Mouse (Mus musculus): Measurements from ENCODE around the gene Pdcd1.
"Not testable (repeated sequence)": the region's sequence is repeated elsewhere in the genome, so short reads cannot be mapped to it uniquely, and the experiment has no call there.

Gene Pdcd1

DNA sequence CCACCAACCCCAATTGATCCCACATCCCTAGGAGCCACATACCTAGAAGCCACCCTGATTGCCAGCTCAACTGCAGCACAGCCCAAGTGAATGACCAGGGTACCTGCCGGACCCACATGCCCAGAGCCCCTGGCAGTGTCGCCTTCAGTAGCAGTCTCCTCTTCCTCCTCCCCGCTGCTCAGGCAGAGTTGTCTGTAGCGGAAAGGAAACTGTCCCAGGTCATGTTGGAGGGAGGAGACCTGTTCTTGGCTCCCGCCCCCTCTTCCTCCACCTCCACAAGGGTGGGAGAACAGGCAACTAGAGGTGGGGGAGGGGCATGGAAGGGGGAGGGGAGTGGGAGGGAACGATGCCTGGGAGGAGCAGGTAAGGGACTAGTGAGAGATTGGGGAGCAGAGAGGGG, at the start of gene Pdcd1:
Pdcd1 (minus strand) TSS at position 181 of the 400 bp plus-strand sequence.
- peak; percentile 29 to 37 for DNase-seq (ENCODE audit: low spot score in 2 of 2)

DNA sequence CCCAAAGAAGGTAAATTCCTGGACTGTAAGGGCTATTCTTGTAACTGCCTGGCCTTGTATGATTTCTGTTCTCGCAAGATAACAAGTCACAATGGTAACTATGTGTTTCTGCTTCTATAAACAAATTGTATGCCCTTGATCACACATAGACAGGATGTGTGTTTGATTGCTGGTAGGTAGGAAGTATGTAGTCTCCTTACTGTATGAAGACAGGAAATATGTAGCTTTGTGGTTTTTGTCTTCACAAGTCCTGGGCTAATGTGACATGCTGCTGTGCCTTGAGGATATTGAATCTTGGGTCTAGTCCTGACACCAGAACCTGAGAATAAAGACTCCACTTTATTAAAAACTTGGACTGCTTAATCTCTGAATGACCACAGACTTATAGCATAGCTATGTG, 39.4 kb upstream of the Pdcd1 start:
- no peak for DNase-seq (ENCODE audit: low spot score in 2 of 2)

DNA sequence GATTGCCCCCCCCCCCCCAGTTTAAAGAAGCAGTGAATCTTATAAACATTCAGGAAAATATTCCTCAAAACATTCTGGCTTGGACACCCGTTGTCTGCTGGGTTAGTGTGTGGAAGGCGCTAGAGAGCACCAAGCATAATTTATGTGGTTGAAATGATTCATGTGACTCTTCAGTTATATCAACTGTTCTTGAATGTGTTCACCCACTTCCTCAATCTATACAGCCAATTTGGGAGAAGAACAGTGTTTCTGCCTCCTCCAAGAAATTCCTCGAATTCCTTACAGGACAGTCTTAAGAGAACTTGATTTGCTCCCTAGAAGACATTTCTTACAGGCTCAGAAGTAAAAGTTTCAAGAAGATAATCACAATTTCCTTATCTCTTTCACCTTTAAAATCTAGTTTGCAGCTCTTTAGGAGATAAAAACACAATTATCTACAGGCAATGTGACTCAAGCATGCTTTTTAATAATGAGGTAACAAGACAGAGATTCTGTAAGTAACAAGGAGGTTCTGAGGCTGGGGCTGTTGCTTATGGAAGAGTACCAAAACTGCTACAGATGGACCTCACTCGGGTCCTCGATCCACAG, 34.1 kb upstream of the Pdcd1 start:
- no peak for DNase-seq (ENCODE audit: low spot score in 2 of 2)

DNA sequence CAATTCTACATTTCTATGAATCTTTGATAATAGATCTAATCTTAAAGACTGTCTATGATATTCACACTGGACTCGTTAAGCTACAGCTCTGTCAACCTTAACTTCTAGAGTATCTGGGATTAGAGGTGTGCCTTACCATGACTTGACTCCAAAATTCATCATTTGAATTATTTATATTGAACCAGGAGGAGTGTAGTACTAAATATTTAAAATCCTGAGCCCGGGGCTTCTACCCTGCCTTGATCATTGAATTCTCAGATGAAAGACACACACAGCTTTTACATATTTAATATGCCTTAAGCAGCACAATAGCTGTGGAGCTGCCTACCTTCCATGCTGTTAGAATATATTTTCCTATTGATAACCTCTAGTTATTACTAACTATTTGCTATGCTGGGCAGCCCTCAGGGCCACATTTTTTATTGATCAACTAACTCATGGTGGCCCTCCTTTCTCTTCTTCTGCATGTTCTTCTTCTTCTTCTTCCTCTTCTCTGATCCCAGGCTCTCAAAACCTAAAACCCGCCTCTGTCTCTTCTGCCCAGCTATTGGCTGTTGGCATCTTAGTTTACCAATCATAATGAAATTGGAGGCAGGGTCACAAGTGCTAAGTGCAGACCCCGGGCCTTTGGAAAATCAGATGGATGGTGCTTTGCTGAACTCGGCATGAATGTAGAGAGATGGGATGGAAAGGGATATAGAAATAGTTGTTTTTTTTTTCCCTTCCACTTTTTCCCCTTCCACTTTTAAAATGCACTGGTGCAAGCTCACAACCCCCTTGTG, 33.2 kb upstream of the Pdcd1 start:
- no peak for DNase-seq (ENCODE audit: low spot score in 2 of 2)

DNA sequence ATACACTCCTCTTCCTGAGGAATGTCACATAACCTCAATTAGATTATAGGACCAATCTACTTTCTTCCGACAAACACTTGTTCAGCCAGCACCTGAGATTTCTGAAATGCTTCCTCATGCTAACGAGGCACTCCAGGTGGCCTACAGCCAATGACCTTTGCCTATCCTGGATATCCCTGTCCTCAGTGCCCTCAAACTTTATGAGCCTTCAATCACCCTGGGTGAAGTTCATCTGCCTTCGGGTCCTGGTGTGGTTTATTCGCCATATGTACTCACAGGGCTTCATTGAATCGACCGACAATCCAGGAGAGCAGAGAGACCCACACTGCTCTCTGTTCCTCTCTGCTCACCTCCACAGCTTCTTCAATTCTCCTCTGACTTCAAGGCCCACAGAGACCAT, 29.4 kb upstream of the Pdcd1 start:
- no peak for DNase-seq (ENCODE audit: low spot score in 2 of 2)

DNA sequence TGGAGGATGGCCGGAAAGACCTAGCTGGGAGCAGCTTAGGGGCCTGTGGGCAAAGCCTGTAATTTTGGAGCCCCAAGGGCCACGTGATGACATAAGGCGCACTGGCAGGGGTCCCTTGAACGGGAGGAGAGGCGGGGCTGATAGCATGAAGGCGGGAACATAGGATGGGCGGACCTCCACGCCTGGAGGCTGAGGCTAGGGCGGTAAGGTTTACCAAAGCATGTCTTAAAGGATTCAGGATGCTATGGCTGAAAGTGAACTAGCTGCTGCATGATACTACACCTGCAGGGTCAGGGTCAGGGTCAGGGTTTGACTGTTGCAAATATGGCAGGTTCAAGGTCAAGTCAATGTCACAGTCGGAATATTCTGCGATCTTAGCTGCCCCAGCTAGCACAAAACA, 28.8 kb upstream of the Pdcd1 start:
- no peak for DNase-seq (ENCODE audit: low spot score in 2 of 2)

DNA sequence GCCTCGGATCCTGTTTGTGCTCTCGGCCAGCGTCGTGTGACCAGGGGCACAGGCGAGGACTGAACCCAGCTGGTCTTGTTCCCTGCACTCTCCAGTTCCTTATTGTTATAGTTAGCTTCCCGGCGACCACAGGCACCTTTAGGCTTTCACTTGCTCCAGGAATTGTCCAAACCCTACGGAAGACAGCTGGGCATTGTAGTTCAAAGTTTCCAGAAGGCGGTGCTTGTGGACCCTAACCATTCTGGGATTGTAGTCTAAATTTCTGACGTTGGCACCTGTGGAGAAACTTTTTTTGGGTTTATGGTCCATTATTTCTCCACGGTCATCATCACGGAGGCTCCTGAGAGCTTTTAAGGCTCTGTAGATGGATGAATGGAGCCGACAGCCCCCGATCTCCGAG, 28.4 kb upstream of the Pdcd1 start:
- DNase-seq (ENCODE audit: low spot score in 2 of 2) = no peak

DNA sequence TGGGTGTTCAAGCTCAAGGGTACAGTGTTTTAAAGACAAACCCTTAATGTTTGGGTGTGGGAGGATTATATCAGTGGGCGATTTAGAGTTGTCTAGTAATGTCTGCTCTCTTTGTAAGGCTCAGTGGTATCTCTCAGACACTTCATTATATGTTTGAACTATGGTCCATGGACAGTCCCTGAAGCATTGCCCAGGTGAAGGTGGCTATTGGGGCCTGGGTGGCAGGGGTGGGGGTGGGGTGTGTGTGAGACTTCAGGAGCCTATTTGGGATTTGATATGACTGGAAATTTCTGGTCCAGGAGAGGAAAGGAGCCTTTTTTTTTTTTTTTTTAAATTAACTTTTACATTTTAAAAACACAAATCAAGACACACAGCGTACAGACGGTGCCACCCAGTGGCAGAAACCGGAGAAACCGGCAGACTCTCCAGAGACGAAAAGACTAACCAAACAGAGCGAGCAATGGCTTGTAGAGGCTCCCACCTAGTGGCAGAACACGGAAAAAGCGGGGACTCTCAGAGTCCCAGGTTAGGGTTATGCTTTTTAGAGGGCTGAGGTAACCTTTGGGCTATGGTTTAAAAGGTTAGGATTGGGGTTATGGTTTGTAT, 26.6 kb upstream of the Pdcd1 start:
- DNase-seq (ENCODE audit: low spot score in 2 of 2) = peak; percentile 77 to 88

DNA sequence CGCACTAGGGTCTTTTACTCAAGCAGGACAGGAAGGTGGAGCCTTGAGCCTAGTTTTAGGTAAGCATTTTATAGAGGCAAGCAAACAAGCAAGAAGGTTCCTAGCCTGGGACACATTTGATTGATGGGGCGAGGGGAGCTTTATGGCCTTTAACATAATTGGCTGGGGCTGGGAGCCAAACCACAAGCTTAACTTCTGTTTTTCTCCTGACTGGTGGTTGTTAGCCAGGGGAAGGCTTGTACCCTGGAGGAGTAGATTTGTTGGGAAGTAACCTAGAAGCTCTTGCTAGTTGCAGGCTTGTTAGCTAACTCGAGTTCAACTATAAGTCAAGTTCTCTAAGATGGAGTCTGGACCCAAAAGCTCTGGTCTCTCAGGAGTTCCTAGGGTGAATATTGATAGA, 26.0 kb upstream of the Pdcd1 start:
- DNase-seq (ENCODE audit: low spot score in 2 of 2) = no peak

DNA sequence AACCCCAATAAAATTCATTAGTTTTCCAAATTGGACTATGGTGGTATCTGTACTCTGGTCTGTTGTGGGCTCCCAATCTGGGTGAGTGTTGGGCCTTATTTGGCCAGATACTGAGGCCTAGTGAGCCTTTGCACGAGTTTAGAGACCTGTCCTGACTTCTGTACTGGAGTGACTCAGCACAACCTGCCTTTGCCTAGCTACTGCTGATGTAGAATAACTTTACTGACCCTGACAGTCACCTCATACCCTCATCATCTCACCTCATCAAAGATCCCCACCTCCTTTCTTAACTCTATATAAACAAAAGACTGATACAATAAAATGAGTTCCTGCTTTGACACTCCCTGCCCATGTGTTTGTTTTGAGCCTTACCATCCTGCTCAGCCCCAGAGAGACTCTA, 24.3 kb upstream of the Pdcd1 start:
- DNase-seq (ENCODE audit: low spot score in 2 of 2) = no peak

DNA sequence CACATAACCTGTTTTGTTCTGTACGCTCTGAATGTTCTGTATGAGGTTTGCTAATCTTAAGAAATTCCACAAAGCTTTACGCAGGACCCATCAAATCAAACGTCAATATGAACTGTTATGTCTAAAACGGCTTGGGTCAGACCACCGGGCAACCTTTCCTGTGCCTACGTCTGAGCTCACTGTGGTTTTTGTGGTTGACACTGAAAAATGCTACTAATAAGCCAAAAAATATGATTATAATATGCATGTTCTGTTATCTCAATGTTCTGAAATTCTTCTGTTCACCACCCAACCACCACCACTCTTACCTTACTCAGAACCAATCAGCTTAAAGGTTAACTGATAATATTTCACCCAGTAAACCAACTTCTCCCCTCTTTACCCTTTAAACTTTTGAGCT, 22.4 kb upstream of the Pdcd1 start:
- DNase-seq (ENCODE audit: low spot score in 2 of 2) = no peak

DNA sequence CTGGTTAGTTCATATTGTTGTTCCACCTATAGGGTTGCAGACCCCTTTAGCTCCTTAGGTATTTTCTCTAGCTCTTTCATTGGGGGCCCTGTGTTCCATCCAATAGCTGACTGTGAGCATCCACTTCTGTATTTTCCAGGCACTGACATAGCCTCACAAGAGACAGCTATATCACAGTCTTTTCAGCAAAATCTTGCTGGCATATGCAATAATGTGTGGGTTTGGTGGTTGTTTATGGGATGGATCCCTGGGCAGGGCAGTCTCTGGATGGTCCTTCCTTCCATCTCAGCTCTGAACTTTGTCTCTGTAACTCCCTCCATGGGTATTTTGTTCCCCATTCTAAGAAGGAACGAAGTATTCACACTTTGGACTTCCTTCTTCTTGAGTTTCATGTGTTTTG, 5.9 kb upstream of the Pdcd1 start:
- DNase-seq (ENCODE audit: low spot score in 2 of 2) = not testable (repeated sequence)

DNA sequence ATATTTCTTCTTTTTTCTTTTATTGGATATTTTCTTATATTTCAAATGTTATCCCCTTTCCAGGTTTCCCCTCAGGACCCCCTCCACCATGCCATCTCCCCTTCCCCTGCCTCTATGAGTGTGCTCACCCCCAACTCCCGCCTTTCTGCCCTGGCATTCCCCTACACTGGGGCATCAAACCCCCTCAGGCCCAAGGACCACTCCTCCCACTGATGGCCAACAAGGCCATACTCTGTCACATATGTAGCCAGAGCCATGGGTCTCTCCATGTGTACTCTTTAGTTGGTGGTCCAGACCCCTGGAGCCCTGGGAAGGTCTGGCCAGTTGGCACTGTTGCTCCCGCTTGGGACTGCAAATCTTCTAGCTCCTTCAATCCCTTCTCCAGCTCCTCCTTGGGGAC, 5.0 kb upstream of the Pdcd1 start:
- no peak for DNase-seq (ENCODE audit: low spot score in 2 of 2)

DNA sequence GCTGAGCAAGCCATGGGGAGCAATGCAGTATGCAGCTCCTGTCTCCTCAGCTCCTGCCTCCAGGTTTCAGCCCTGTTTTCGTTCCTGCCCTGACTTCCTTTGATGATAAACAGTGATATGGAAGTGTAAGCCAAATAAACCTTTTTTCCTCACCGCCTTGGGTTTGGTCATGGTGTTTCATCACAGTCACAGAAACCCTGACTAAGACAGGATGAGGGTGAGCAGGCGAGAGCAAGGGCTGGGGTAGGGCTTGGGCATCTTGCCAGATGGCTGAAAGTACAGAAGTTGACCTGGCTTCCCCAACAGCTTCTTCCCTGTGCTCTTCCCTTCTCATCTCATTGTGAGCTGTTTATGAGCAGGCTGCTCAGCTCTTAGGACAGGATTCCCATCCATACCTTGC, 3.6 kb upstream of the Pdcd1 start:
- no peak for DNase-seq (ENCODE audit: low spot score in 2 of 2)

DNA sequence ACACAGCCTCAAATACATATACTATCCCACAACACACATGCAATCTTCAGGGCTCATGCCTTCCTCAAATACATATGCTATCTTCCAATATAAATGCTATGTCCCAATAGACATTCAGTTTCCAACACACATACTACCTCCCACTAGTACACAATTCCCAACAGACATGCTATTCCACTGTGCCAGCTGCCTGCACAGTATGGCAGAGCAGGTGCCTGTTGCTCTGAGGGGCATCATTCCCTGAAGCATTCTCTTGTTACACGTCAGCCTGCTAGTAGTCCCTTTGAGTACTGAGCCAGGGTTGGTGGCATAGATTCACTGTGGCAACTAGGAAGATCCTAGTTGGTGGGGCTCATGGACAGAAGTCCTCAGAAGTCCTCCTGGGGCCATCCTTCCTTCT, 2.1 kb upstream of the Pdcd1 start:
- DNase-seq (ENCODE audit: low spot score in 2 of 2) = no peak

DNA sequence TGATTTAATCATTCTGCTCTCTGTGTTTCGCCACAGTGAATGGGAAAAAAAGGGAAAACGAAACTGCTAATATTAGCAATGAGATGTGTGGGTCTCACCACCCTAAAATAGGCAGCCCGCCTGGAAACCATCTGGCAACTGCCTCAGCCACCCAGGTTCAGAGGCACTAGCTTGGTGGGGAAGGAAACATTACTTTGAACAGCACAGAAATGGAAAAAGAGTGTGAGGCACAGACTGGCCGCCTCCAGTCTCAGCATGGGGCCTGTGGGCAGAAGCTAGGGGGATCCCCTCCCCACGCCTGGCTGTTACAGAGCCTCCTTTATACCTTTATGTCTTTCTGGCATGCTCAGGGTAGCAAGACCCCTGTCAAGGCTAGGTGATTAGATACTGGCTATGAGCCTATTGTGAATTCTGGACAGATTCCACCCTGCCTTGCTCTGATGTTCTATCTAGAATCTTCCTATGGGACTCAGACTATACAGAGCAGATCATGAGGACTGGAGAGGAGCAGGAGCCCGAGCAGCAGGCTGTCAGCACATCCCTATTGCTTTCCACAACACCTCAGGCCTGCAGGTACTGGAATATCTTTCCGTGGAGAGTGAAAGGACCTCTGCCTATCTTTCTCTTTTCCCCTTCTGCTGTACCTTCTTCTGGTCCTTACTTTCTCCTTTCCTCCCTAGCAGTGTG, 1.3 kb upstream of the Pdcd1 start:
- no peak for DNase-seq (ENCODE audit: low spot score in 2 of 2)

DNA sequence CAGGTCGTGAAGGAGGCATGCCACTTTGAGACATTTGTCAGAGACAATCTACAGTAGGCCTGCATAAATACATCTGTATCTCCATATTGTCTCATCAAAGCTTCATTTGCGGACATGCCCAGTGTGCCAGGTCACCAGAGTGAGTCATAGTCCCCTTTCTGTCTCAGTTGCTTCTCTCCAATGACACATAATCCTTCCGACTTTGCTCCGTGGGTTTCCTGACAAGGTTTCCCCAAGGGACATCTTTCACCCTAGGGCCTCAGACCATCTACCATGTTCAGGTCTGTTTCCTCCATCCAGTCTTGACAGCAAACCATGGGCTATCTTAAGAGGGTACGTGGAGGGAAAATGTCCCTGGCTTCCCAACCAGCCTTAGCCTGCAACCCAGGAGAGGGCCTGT, 1.2 kb downstream of the Pdcd1 start:
- no peak for DNase-seq (ENCODE audit: low spot score in 2 of 2)

DNA sequence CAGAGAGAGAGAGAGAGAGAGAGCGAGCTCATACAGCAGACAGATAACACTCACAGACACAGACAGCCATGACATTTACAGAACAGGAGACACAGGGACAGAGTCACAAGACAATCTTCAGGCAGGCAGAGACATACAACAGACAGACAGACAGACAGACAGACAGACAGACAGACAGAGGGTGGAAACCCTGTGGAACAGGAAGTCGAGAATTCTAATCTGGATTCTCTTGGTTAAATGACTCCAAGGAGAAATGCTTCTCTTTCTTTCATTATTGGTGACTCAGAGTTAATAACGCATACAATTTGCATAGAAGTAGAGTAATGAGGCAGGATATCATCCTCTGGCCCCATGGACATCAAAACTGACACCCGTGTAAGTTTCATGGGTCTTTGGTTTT, 5.8 kb downstream of the Pdcd1 start:
- DNase-seq (ENCODE audit: low spot score in 2 of 2) = no peak

DNA sequence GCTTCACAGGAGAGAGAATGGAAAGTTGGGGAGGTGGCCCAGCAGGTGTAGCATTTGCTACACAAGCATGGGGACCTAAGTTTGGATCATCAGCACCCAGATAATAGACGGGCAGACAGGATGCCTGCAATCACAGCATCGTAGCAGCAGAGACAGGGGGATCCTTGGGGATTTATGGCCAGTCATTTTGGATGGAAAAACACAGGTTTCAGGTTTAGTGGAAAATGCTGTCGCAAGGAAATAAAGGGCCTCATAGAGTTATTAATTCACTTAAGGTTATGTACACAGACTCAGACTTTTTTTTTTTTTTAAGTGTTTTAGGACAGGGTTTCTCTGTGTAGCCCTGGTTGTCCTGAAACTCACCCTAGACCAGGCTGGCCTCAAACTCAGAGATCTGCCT, 6.8 kb downstream of the Pdcd1 start:
- DNase-seq (ENCODE audit: low spot score in 2 of 2) = no peak

DNA sequence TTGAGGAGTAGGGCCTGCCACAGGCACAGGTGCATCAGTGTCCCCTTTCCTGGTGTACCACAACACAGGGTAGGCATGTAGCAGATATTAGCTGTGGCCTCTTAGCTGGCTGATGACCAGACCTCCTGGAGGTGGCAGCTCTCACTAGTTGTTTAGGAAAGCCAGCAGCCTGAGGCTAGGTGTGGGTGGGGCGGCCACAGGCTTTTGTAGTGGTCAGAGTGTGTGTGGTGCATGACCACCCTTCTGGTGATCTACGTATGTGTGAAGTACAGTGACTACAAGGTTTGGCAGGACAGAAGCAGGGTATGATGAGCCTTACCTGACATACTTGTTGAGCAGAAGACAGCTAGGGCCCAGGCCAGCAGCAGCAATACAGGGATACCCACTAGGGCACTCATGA, 12.0 kb downstream of the Pdcd1 start:
- no peak for DNase-seq (ENCODE audit: low spot score in 2 of 2)

DNA sequence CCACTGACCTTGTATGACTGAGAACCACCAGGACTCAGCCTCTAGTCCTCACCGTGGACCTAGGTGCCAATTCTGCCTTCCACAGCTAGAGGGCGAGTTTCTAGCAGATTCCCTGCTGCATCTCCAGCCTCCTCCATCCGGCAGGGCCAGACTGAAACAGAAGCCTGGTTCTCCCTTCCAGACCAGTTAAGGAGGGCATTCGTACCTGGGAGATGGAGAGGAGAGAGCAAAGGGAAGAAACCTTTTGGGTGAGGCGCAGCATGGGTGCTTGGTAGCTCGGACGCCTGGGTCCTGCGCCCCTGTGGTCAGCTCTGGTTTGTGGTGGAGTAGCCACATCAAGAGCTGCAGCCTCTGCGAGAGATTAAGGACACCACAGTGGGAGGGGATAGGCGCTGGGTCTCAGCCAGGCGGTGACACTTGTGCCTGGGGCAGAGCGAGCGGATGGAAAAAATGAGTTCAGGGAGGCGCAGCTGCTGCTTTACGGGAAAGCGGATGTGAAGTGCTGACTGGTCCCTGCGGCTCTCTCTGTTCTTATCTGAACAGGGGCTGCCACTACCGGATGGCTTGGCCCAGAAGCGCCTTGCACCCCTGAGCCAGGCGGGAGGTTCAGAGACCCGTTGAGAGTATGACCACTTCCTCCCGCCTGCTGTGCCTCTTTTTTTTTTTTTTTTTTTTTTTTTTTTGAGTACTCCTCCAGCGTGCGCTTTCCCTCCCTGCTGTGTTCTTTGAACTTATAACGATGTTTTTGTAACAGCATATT, 17.2 kb downstream of the Pdcd1 start:
- DNase-seq (ENCODE audit: low spot score in 2 of 2) = peak; percentile 83

DNA sequence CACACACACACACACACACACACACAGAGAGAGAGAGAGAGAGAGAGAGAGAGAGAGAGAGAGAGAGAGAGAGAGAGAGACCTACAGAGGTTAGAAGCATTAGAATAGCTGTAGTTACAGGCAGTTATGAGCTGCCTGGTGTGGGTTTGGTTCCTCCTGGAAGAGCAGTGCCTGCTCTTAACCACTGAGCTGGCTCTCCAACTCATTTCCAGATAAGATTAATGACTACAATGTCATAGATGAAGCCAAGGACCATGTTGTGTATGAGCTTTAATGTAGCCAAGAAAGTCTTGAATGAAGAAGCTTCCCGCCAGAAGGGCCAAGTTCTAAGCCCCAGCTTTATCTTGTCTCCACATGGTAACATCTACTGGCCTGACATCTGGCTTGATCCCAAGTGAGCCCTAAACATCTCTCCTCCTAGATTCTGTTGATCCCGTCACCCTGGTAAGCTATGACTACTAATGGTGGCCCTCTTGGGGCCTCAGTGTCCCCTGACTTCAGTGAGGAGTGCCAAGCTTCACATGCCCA, 19.2 kb downstream of the Pdcd1 start:
- no peak for DNase-seq (ENCODE audit: low spot score in 2 of 2)
